Mouse (Mus musculus) gastrocnemius, adult 2 months (tissue): ENCODE measurements around the gene Cep78. TPM values are rescaled to one million over a fixed set of nuclear protein-coding genes. Genes with fewer than 3 reads are reported as not detected.

Source experiments
- DNase-seq: peaks from one replicate; pipeline ENCODE4 v3.0.0; 2022
- H3K27ac ChIP-seq: fragments of 200-600 bp; 2 replicates; pipeline ENCODE4 v1.8.1; 2022; ENCODE audit warnings: mild to moderate bottlenecking
- H3K4me3 ChIP-seq: fragments of 200-600 bp; 2 replicates; pipeline ENCODE4 v1.8.1; 2022; ENCODE audit warnings: mild to moderate bottlenecking, moderate library complexity
- CTCF ChIP-seq: fragments of 200-600 bp; IDR thresholded peaks from 2 replicates; pipeline ENCODE4 v1.8.1; 2022; ENCODE audit warnings: antibody characterized with exemption, mild to moderate bottlenecking, moderate library complexity
- intact Hi-C: fragments of 180-260 bp; cut with DNase I; formaldehyde crosslinking; loops from one replicate; pipeline ENCODE4 v1.15.1; 2025
- total RNA-seq, 2 experiments: library from RNA; stranded (reverse); gene quantifications; 2 replicates each; pipeline ENCODE4 v1.2.3; 2021

Gene Cep78
- total RNA-seq, 2 experiments from 2014 or later, result 2.1 to 2.3 TPM

DNA sequence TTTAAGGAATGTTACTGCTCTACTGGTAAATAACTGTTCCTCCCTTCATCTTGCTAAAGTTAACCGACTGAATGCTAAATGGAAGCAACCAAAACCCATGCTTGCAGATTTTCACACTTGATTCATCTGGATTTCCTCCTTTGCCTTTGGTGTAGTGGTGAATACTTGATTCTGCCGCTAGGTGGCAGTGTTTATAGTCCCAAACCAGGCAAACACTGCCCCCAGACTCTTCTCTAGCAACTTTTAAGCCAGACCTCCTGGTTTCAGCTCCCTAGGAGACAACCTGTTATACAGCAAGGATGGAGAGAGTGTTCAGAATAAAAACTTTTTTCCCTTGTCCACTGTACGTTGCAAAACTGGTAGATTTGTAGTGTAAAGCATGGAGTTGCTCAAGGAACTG lies 13.4 kb upstream of the Cep78 start:
- DNase-seq, result peak; percentile 41

GRCm38 (mm10) chr19:15996901-15997564 lies 12.2 kb upstream of the Cep78 start:
- peak overlapping the region; percentile 46 for H3K4me3 ChIP-seq
- DNase-seq, result no peak
- intact Hi-C loops, result no loop called here
- H3K27ac ChIP-seq, result no peak overlapping the region
- no peak for TF ChIP-seq CTCF

More for the DNA sequence above, 13.4 kb upstream of the Cep78 start:
- intact Hi-C loops, result no loop called here
- H3K4me3 ChIP-seq, result no peak overlapping the region
- peak; percentile 95; the same call in 1 of the 2 replicates for TF ChIP-seq CTCF
- no peak overlapping the region for H3K27ac ChIP-seq

GRCm38 (mm10) chr19:15990102-15990501 lies 5.3 kb upstream of the Cep78 start:
- intact Hi-C loops, result no loop called here
- Histone ChIP-seq H3K27ac (no peak overlapping the region), H3K4me3 (no peak overlapping the region)
- DNase-seq, result no peak
- no peak for TF ChIP-seq CTCF

- DNase-seq, result no peak
- intact Hi-C loops, result no loop called here
- TF ChIP-seq CTCF, result no peak
- peak overlapping the region; percentile 78 for H3K4me3 ChIP-seq
- H3K27ac ChIP-seq, result peak overlapping the region; percentile 93
These were observed 454 bp upstream of the Cep78 start for GRCm38 (mm10) chr19:15985172-15985713.

DNA sequence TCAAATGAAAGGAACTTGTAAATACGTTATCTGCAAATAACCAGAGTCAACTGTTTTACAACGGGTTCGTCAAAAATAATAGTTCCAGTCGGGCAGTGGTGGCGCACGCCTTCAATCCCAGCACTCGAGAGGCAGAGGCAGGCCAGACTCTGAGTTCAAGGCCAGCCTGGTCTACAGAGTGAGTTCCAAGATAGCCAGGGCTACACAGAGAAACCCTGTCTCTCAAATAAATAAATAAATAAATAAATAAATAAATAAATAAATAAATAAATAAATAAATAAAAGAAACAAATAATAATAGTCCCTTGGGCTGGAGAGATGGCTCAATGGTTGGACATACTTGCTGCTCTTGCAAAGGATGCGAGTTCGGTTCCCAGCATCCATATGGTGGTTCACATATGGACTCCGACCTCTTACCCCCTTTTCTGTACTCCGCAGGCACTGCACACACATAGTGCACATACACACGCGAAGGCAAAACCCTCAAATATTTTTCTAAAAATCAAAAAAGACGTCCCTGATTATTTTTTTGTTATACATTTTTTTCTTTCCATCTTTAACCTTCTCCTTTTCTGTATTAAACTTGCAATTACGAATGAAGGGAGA lies 947 bp downstream of the Cep78 start:
- Histone ChIP-seq H3K27ac (peak overlapping the region; percentile 93), H3K4me3 (peak overlapping the region; percentile 78)
- no peak for TF ChIP-seq CTCF
- intact Hi-C loops, result loop anchor here (5.0 kb wide), 1 partner anchor 117 kb away; no protein-coding TSS in a partner anchor
- DNase-seq, result no peak

GRCm38 (mm10) chr19:15982926-15983738 lies 1.7 kb downstream of the Cep78 start:
- no peak for TF ChIP-seq CTCF
- H3K4me3 ChIP-seq, result no peak overlapping the region
- intact Hi-C loops, result loop anchor here (5.0 kb wide), 1 partner anchor 116 kb away; no protein-coding TSS in a partner anchor
- no peak for DNase-seq
- H3K27ac ChIP-seq, result no peak overlapping the region

GRCm38 (mm10) chr19:15981861-15982260 lies 2.9 kb downstream of the Cep78 start:
- intact Hi-C loops, result loop anchor here (5.0 kb wide), 1 partner anchor 115 kb away; no protein-coding TSS in a partner anchor
- no peak overlapping the region for H3K4me3 ChIP-seq
- peak; percentile 42 for DNase-seq
- H3K27ac ChIP-seq, result no peak overlapping the region
- TF ChIP-seq CTCF, result peak; percentile 77

DNA sequence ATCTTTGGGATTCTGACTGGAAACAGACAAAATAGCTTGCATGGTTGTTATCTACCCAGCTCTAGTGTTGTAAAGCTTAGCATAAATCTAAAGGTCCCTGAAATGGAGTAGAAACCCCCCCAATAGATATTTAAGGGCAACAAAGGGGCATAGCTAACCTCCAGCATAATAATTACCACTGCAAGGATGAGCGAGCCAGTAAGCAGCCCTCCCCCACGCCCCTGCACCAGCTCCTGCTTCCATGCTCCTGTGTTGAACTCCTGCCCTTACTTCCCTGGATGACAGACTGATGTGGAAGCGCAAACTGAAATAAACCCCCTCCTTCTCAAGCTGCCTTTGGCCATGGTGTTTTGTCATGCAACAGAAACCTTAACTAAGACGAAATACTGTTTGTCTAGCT lies 11.4 kb downstream of the Cep78 start:
- TF ChIP-seq CTCF, result no peak

DNA sequence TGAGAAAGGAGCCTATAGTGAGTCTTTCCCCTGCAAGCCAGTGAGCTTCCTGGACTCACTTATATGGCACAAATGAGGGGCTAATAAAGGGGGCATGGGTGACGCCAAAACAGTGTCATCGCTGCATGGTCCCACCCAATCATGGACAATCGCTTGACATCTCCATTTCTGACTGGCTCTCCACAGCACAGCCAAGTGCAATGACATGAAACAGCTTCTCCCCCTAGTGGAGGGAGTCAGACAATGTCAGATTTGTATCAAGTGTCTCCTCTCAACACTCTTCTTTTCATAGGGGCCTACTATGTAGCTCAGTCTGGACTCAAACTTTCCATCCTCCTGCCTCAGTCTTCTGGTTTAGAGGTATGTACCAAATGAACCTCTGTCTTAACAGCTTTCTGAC lies 19.7 kb downstream of the Cep78 start:
- TF ChIP-seq CTCF, result peak; percentile 71
- H3K4me3 ChIP-seq, result no peak overlapping the region
- H3K27ac ChIP-seq, result no peak overlapping the region
- DNase-seq, result no peak
- intact Hi-C loops, result loop anchor here (5.0 kb wide), 1 partner anchor 98 kb away; no protein-coding TSS in a partner anchor

More for the DNA sequence above, 11.4 kb downstream of the Cep78 start:
- DNase-seq, result no peak
- Histone ChIP-seq H3K4me3 (no peak overlapping the region), H3K27ac (no peak overlapping the region)
- intact Hi-C loops, result no loop called here

GRCm38 (mm10) chr19:15964533-15964932 lies 20.3 kb downstream of the Cep78 start:
- no peak overlapping the region for H3K4me3 ChIP-seq
- no peak overlapping the region for H3K27ac ChIP-seq
- no peak for DNase-seq
- intact Hi-C loops, result no loop called here
- no peak for TF ChIP-seq CTCF

DNA sequence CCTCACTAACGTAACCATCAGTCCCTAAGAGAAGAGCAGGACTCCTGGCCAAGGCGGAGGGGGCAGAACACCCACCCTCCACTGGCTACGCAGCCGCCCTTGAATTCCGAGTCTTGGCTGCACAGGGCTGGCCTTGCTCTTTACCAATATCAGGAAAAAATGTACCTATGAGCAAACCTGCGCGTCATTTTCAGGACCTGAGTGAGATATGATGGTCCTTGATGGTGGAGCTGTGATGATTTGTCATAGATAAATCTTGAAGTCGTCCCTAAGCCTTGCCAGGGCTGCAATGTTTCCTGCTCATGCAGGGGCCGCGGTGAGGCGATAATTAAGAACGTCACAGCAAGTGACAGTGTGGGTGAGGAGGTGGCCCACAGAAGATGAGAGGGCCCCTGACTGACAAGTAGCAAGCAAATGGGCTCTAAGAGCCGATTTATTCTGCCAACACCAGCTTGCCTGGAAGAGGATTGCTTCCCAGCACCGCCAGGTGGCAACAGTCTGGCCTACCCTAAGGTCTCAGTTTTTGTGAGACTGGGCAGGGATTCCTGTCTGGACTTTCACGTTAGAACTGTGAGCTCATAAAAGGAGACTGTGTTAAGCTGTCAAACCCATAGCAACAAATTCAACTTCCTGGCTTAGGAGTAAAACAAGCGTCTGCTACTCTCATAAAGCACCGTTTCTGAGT lies 21.6 kb downstream of the Cep78 start:
- Histone ChIP-seq H3K27ac (no peak overlapping the region), H3K4me3 (no peak overlapping the region)
- intact Hi-C loops, result no loop called here
- TF ChIP-seq CTCF, result no peak
- no peak for DNase-seq

DNA sequence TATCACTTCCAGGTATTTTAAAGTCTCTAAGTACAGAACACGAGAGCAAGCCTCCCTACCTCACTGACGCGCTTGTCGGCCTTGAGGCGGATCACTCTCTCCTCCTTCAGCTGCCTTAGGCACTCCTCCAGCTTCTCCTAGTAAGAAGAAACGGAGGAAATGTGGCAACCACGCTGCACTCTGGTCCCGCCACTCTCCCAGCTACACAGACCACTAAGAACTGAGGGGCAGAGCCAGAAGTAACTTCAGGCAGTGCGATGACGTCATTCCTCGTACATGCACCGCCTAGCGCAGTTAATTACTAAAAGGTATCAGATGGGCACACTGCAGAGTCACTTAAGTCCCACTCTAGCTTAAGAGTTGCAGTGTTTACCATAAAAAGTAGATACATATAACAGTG lies 22.5 kb downstream of the Cep78 start:
- no peak for TF ChIP-seq CTCF
- Histone ChIP-seq H3K27ac (no peak overlapping the region), H3K4me3 (no peak overlapping the region)
- intact Hi-C loops, result no loop called here
- no peak for DNase-seq
